Mouse (Mus musculus) limb, embryonic 12.5 days (tissue): ENCODE results near the gene Fgf2. TPM values are rescaled to one million over a fixed set of nuclear protein-coding genes. Genes with fewer than 3 reads are reported as not detected.

Source experiments
- ATAC-seq: fragments of 200-750 bp; cut with Nextera tagmentation; 2 replicates; pipeline ENCODE4 v1.8.0; 2017; ENCODE audit warnings: low read depth, moderate TSS enrichment; ENCODE audit not compliant: insufficient number of reproducible peaks, insufficient read depth, low FRiP score, low TSS enrichment
- H3K27ac ChIP-seq: fragments of 300-500 bp; sonication (generic); 2 replicates; pipeline ENCODE4 v1.5.1; 2016; ENCODE audit warnings: mild to moderate bottlenecking, moderate library complexity
- H3K27me3 ChIP-seq: fragments of 300-500 bp; sonication (generic); 2 replicates; pipeline ENCODE4 v1.6.1; 2016; ENCODE audit warnings: mild to moderate bottlenecking, moderate library complexity
- H3K36me3 ChIP-seq: fragments of 300-500 bp; sonication (generic); 2 replicates; pipeline ENCODE4 v1.6.1; 2016; ENCODE audit warnings: mild to moderate bottlenecking, moderate library complexity
- H3K4me1 ChIP-seq: fragments of 300-500 bp; sonication (generic); replicated peaks from 2 replicates; pipeline ENCODE4 v1.6.1; 2016
- H3K4me2 ChIP-seq: fragments of 300-500 bp; sonication (generic); 2 replicates; pipeline ENCODE4 v1.6.1; 2016; ENCODE audit warnings: mild to moderate bottlenecking, moderate library complexity
- H3K4me3 ChIP-seq: fragments of 300-500 bp; sonication (generic); replicated peaks from 2 replicates; pipeline ENCODE4 v1.5.1; 2016; ENCODE audit warnings: mild to moderate bottlenecking
- H3K9ac ChIP-seq: fragments of 300-500 bp; sonication (generic); replicated peaks from 2 replicates; pipeline ENCODE4 v1.6.1; 2016; ENCODE audit warnings: mild to moderate bottlenecking, moderate library complexity
- H3K9me3 ChIP-seq: fragments of 300-500 bp; sonication (generic); 2 replicates; pipeline ENCODE4 v1.6.1; 2016; ENCODE audit warnings: mild to moderate bottlenecking, moderate library complexity
- WGBS: fragments of 180-500 bp; shearing (Covaris S2); methylation state at CpG from one replicate; pipeline ENCODE4 v1.1.7; 2016; 5-methylcytosine and 5-hydroxymethylcytosine counted together
- polyA plus RNA-seq: library from polyadenylated mRNA; unstranded; fragments of >200 nt; fragmentation: Nextera tagmentation; extraction: Ambion mirVana; gene quantifications from 2 replicates; pipeline ENCODE4 v1.2.1, GENCODE M21; 2016

The Fgf2 gene
- polyA plus RNA-seq, 1 experiment from 2014 or later, result 1.9 TPM

GRCm38 (mm10) chr3:37326627-37327026 lies 21.5 kb upstream of the Fgf2 start:
- H3K27ac ChIP-seq, result no peak overlapping the region
- no peaks in the 10 kb centered on the region for H3K36me3 ChIP-seq
- no peak for ATAC-seq
- H3K4me3 ChIP-seq, result no peak overlapping the region
- no peaks in the 10 kb centered on the region for H3K27me3 ChIP-seq
- WGBS, result 90% methylated on average over 3 of the region's 3 CpGs
- H3K9ac ChIP-seq, result no peak overlapping the region
- H3K9me3 ChIP-seq, result no peaks in the 10 kb centered on the region
- H3K4me1 ChIP-seq, result no peaks in the 10 kb centered on the region
- H3K4me2 ChIP-seq, result no peak overlapping the region

- Histone ChIP-seq H3K36me3 (no peaks in the 10 kb centered on the region), H3K9ac (no peak overlapping the region), H3K4me1 (no peaks in the 10 kb centered on the region), H3K27me3 (no peaks in the 10 kb centered on the region), H3K4me3 (no peak overlapping the region), H3K27ac (no peak overlapping the region), H3K4me2 (no peak overlapping the region), H3K9me3 (no peaks in the 10 kb centered on the region)
- 66% methylated on average over 2 of the region's 2 CpGs for WGBS
- no peak for ATAC-seq
These were observed 19.7 kb upstream of the Fgf2 start for GRCm38 (mm10) chr3:37328489-37328888.

- WGBS, result 83% methylated on average over 1 of the region's 1 CpGs
- Histone ChIP-seq H3K4me1 (no peaks in the 10 kb centered on the region), H3K4me3 (no peak overlapping the region), H3K4me2 (no peak overlapping the region), H3K27me3 (no peaks in the 10 kb centered on the region), H3K36me3 (no peaks in the 10 kb centered on the region), H3K9me3 (no peaks in the 10 kb centered on the region), H3K9ac (no peak overlapping the region), H3K27ac (no peak overlapping the region)
- no peak for ATAC-seq
These were observed 18.2 kb upstream of the Fgf2 start for GRCm38 (mm10) chr3:37329963-37330362.

GRCm38 (mm10) chr3:37331999-37332449 lies 16.1 kb upstream of the Fgf2 start:
- Histone ChIP-seq H3K4me2 (no peak overlapping the region), H3K36me3 (no peaks in the 10 kb centered on the region), H3K9me3 (no peaks in the 10 kb centered on the region), H3K27me3 (no peaks in the 10 kb centered on the region), H3K27ac (no peak overlapping the region), H3K9ac (no peak overlapping the region), H3K4me3 (no peak overlapping the region), H3K4me1 (no peaks in the 10 kb centered on the region)
- ATAC-seq, result no peak
- 76% methylated on average over 6 of the region's 6 CpGs for WGBS

GRCm38 (mm10) chr3:37334053-37334452 lies 14.1 kb upstream of the Fgf2 start:
- Histone ChIP-seq H3K4me2 (no peak overlapping the region), H3K9ac (no peak overlapping the region), H3K27me3 (no peaks in the 10 kb centered on the region), H3K27ac (no peak overlapping the region), H3K4me1 (no peaks in the 10 kb centered on the region), H3K9me3 (no peaks in the 10 kb centered on the region), H3K4me3 (no peak overlapping the region), H3K36me3 (no peaks in the 10 kb centered on the region)
- WGBS, result 92% methylated on average over 4 of the region's 4 CpGs
- ATAC-seq, result no peak

- H3K4me1 ChIP-seq, result no peaks in the 10 kb centered on the region
- H3K9me3 ChIP-seq, result no peaks in the 10 kb centered on the region
- H3K27ac ChIP-seq, result no peak overlapping the region
- WGBS, result 66% methylated on average over 5 of the region's 5 CpGs
- H3K9ac ChIP-seq, result no peak overlapping the region
- no peaks in the 10 kb centered on the region for H3K36me3 ChIP-seq
- no peak overlapping the region for H3K4me2 ChIP-seq
- 0 out of 2 replicates have a peak, but pooled peaks cover 3% of the 10 kb centered on the region for H3K27me3 ChIP-seq
- H3K4me3 ChIP-seq, result no peak overlapping the region
- no peak for ATAC-seq
These were observed 7.0 kb upstream of the Fgf2 start for GRCm38 (mm10) chr3:37341110-37341509.

- WGBS, result 72% methylated on average over 5 of the region's 5 CpGs
- ATAC-seq, result no peak
These were observed 5.3 kb upstream of the Fgf2 start for GRCm38 (mm10) chr3:37342811-37343210.

GRCm38 (mm10) chr3:37347671-37348070 lies 475 bp upstream of the Fgf2 start:
- Histone ChIP-seq H3K4me1 (peaks cover 16% of the 10 kb centered on the region), H3K9me3 (no peaks in the 10 kb centered on the region), H3K4me3 (peak overlapping the region; percentile 83; the same call in 1 of the 2 replicates), H3K9ac (no peak overlapping the region), H3K36me3 (no peaks in the 10 kb centered on the region), H3K4me2 (peak overlapping the region; percentile 97), H3K27ac (no peak overlapping the region), H3K27me3 (peaks cover 34% of the 10 kb centered on the region)
- no peak for ATAC-seq
- WGBS, result 37% methylated on average over 9 of the region's 9 CpGs

More at GRCm38 (mm10) chr3:37342811-37343210, 5.3 kb upstream of the Fgf2 start:
- Histone ChIP-seq H3K4me2 (no peak overlapping the region), H3K27me3 (peaks cover 17% of the 10 kb centered on the region), H3K9me3 (no peaks in the 10 kb centered on the region), H3K36me3 (no peaks in the 10 kb centered on the region), H3K27ac (no peak overlapping the region), H3K4me3 (no peak overlapping the region), H3K9ac (no peak overlapping the region), H3K4me1 (peaks cover 4% of the 10 kb centered on the region)

GRCm38 (mm10) chr3:37349166-37349548 lies 1.0 kb downstream of the Fgf2 start:
- WGBS, result 9% methylated on average over 8 of the region's 8 CpGs
- peaks cover 24% of the 10 kb centered on the region for H3K4me1 ChIP-seq
- ATAC-seq, result no peak
- H3K27ac ChIP-seq, result no peak overlapping the region
- no peaks in the 10 kb centered on the region for H3K9me3 ChIP-seq
- peak overlapping the region; percentile 83 for H3K4me3 ChIP-seq
- H3K36me3 ChIP-seq, result no peaks in the 10 kb centered on the region
- H3K4me2 ChIP-seq, result peak overlapping the region; percentile 97
- peak overlapping the region; percentile 86; the same call in 1 of the 2 replicates for H3K9ac ChIP-seq
- peaks cover 34% of the 10 kb centered on the region for H3K27me3 ChIP-seq

- peaks cover 31% of the 10 kb centered on the region for H3K4me1 ChIP-seq
- H3K4me2 ChIP-seq, result no peak overlapping the region
- H3K27ac ChIP-seq, result no peak overlapping the region
- no peak for ATAC-seq
- H3K4me3 ChIP-seq, result no peak overlapping the region
- H3K36me3 ChIP-seq, result no peaks in the 10 kb centered on the region
- H3K27me3 ChIP-seq, result peaks cover 34% of the 10 kb centered on the region
- no peaks in the 10 kb centered on the region for H3K9me3 ChIP-seq
- WGBS, result 75% methylated on average over 7 of the region's 7 CpGs
- H3K9ac ChIP-seq, result no peak overlapping the region
These were observed 2.2 kb downstream of the Fgf2 start for GRCm38 (mm10) chr3:37350386-37350785.

GRCm38 (mm10) chr3:37353951-37354481 lies 5.9 kb downstream of the Fgf2 start:
- Histone ChIP-seq H3K4me2 (0 out of 2 replicates have a peak overlapping the region, but pooled peaks have one; percentile 8), H3K9ac (no peak overlapping the region), H3K27ac (peak overlapping the region; percentile 79), H3K4me1 (peaks cover 22% of the 10 kb centered on the region), H3K4me3 (no peak overlapping the region), H3K9me3 (no peaks in the 10 kb centered on the region), H3K27me3 (peaks cover 9% of the 10 kb centered on the region), H3K36me3 (no peaks in the 10 kb centered on the region)
- 21% methylated on average over 10 of the region's 10 CpGs for WGBS
- ATAC-seq, result peak; percentile 82

- 53% methylated on average over 1 of the region's 1 CpGs for WGBS
- Histone ChIP-seq H3K4me3 (no peak overlapping the region), H3K9ac (no peak overlapping the region), H3K4me2 (no peak overlapping the region), H3K9me3 (no peaks in the 10 kb centered on the region), H3K36me3 (no peaks in the 10 kb centered on the region), H3K27me3 (peaks cover 2% of the 10 kb centered on the region; the same call in 1 of the 2 replicates), H3K4me1 (peaks cover 15% of the 10 kb centered on the region), H3K27ac (peak overlapping the region; percentile 79)
- ATAC-seq, result no peak
These were observed 6.6 kb downstream of the Fgf2 start for GRCm38 (mm10) chr3:37354737-37355136.
